Mouse (Mus musculus) Patski (cell line): ENCODE data around the gene Pcdh20. TPM values are rescaled to one million over a fixed set of nuclear protein-coding genes. Genes with fewer than 3 reads are reported as not detected.

Experiments used
- ATAC-seq: fragments of 100-300 bp; one replicate; pipeline ENCODE4 v1.8.0; 2021
- CTCF ChIA-PET: fragments of 350-600 bp; sonication (Branson Sonifier 250); formaldehyde crosslinking; loops from one replicate; lab custom pipeline; 2022; ENCODE audit warnings: inconsistent platforms; lab: Charles Lee
- POLR2A ChIA-PET: fragments of 350-600 bp; sonication (Branson Sonifier 250); formaldehyde crosslinking; loops from one replicate; lab custom pipeline; 2022; ENCODE audit warnings: antibody characterized with exemption, inconsistent platforms; lab: Charles Lee
- DNase-seq: peaks from one replicate; pipeline ENCODE4 v3.0.0-alpha.2; 2011; ENCODE audit warnings: low read depth, low spot score
- H3K27me3 ChIP-seq: fragments of 371-371 bp; one replicate; pipeline ENCODE4 v1.5.1; 2021
- CTCF ChIP-seq: fragments of 100-300 bp; IDR thresholded peaks from one replicate; pipeline ENCODE4 v1.5.1; 2021
- in situ Hi-C: fragments of 300-500 bp; cut with MboI; formaldehyde crosslinking; loops from 3 replicates; pipeline ENCODE4 v1.11.1; 2018; ENCODE audit warnings: low pct_unique_long_range_greater_than_20kb, mixed read lengths
- polyA plus RNA-seq: library from polyadenylated mRNA; unstranded; gene quantifications from one replicate; pipeline ENCODE4 v1.2.3, GENCODE M21; 2021

The Pcdh20 gene
- polyA plus RNA-seq: not detected

GRCm38 (mm10) chr14:88470495-88471434 lies at the start of gene Pcdh20:
Pcdh20 (minus strand) TSS chr14:88471396.
- POLR2A ChIA-PET: interaction anchor here (0.7 kb wide), 1 partner anchor 51 kb away, joined by 4 read pairs; no protein-coding TSS in a partner anchor
- CTCF ChIA-PET: no interaction called here
- no peak for TF ChIP-seq CTCF
- H3K27me3 ChIP-seq: peaks cover 33% of the 10 kb centered on the region
- no peak for DNase-seq
- in situ Hi-C loops: loop anchor here (25.0 kb wide), 1 partner anchor 1008 kb away; no protein-coding TSS in a partner anchor
- no peak for ATAC-seq

GRCm38 (mm10) chr14:88479909-88480308 lies 8.7 kb upstream of the Pcdh20 start:
- TF ChIP-seq CTCF: peak; percentile 31
- in situ Hi-C loops: no loop called here
- DNase-seq (no peak), ATAC-seq (no peak)
- H3K27me3 ChIP-seq: peaks cover 8% of the 10 kb centered on the region
- POLR2A ChIA-PET: interaction anchor here (0.6 kb wide), 1 partner anchor 193 kb away, joined by 3 read pairs; no protein-coding TSS in a partner anchor
- CTCF ChIA-PET: interaction anchor here (1.1 kb wide), 1 partner anchor 13 kb away, joined by 3 read pairs; no protein-coding TSS in a partner anchor

- TF ChIP-seq CTCF: no peak
- in situ Hi-C loops: loop anchor here (25.0 kb wide), 1 partner anchor 1008 kb away; no protein-coding TSS in a partner anchor
- peaks cover 41% of the 10 kb centered on the region for H3K27me3 ChIP-seq
- ATAC-seq (no peak), DNase-seq (no peak)
- ChIA-PET CTCF (interaction anchor here (0.6 kb wide), 1 partner anchor 43 kb away, joined by 3 read pairs; no protein-coding TSS in a partner anchor), POLR2A (no interaction called here)
Measured at GRCm38 (mm10) chr14:88469956-88470355, 1.2 kb downstream of the Pcdh20 start.

GRCm38 (mm10) chr14:88469361-88469760 lies 1.8 kb downstream of the Pcdh20 start:
- POLR2A ChIA-PET: no interaction called here
- CTCF ChIA-PET: interaction anchor here (0.6 kb wide), 1 partner anchor 43 kb away, joined by 3 read pairs; no protein-coding TSS in a partner anchor
- ATAC-seq (no peak), DNase-seq (no peak)
- in situ Hi-C loops: loop anchor here (25.0 kb wide), 1 partner anchor 1007 kb away; no protein-coding TSS in a partner anchor
- TF ChIP-seq CTCF: no peak
- peaks cover 43% of the 10 kb centered on the region for H3K27me3 ChIP-seq

DNA sequence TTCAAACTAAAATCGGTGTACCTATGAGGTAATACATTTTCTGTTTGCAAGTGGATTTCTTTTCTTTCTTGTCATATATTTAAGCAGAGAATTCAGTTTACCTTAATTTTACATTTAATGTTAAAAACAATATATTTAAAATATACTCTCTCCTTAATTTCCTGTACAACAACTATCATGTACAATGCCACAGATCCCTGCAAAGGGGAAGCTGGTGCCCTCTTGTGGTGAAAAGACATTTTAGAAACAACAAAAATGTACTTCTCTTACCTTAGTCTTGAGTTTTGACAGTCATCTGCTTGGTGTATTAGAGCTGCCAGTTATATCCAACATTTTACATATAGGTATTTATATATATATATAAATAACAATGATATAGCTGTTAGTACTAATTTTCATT lies 4.8 kb downstream of the Pcdh20 start:
- ChIA-PET CTCF (interaction anchor here (1.2 to 1.5 kb wide), 4 partner anchors 10 to 82 kb away, joined by 3 to 5 read pairs (median 4); no protein-coding TSS in a partner anchor), POLR2A (no interaction called here)
- peak; percentile 39 for TF ChIP-seq CTCF
- no peak for DNase-seq
- peaks cover 37% of the 10 kb centered on the region for H3K27me3 ChIP-seq
- in situ Hi-C loops: loop anchor here (25.0 kb wide), 1 partner anchor 1004 kb away; no protein-coding TSS in a partner anchor
- ATAC-seq: no peak

- in situ Hi-C loops: loop anchor here (25.0 kb wide), 1 partner anchor 1002 kb away; no protein-coding TSS in a partner anchor
- DNase-seq (no peak), ATAC-seq (no peak)
- POLR2A ChIA-PET: no interaction called here
- CTCF ChIA-PET: no interaction called here
- H3K27me3 ChIP-seq: peaks cover 28% of the 10 kb centered on the region
- no peak for TF ChIP-seq CTCF
Measured at GRCm38 (mm10) chr14:88464356-88464755, 6.8 kb downstream of the Pcdh20 start.

- in situ Hi-C loops: loop anchor here (25.0 kb wide), 1 partner anchor 1001 kb away; no protein-coding TSS in a partner anchor
- H3K27me3 ChIP-seq: peaks cover 19% of the 10 kb centered on the region
- ChIA-PET POLR2A (no interaction called here), CTCF (no interaction called here)
- no peak for TF ChIP-seq CTCF
- DNase-seq (no peak), ATAC-seq (no peak)
Measured at GRCm38 (mm10) chr14:88463357-88463756, 7.8 kb downstream of the Pcdh20 start.

DNA sequence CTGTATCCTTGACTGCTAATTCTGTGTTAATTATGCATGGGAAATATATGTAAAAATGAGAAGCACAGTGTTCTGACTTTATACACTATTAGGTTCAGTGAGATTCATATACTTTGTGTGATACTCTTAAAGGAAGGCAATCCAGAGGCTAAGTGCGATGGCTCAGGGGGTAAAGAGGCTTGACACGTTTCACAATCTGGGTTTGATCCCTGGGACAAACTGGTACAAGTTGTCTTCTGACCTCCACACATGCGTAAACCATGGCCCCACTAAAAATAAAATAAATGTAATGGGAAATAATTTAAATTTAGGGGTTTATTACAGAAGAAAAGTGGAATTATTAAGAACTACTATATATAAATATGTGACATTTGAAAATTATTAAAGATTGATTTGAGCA lies 8.3 kb downstream of the Pcdh20 start:
- no peak for DNase-seq
- in situ Hi-C loops: loop anchor here (25.0 kb wide), 1 partner anchor 1001 kb away; no protein-coding TSS in a partner anchor
- CTCF ChIA-PET: no interaction called here
- H3K27me3 ChIP-seq: peaks cover 19% of the 10 kb centered on the region
- no peak for ATAC-seq
- no peak for TF ChIP-seq CTCF
- POLR2A ChIA-PET: no interaction called here

DNA sequence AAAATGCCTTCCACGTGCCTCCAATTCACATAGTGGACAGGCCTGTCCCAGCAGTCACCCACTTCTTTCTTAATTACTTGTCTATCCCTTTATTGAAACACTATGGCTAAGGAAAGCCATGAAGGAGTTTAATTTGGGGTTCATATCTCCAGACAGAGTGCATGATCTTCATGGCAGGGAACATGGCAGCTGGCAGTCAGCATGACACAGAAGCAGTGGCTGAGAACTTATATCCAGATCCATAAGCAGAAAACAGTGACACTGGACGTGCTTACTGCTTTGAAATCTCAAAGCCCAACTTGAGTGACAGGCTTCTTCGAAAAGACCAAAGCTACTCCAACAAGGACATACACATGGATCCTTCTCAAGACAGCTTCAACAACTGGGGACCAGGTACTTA lies 10.5 kb downstream of the Pcdh20 start:
- DNase-seq: no peak
- H3K27me3 ChIP-seq: peaks cover 14% of the 10 kb centered on the region
- POLR2A ChIA-PET: no interaction called here
- ATAC-seq: no peak
- in situ Hi-C loops: loop anchor here (25.0 kb wide), 1 partner anchor 998 kb away; no protein-coding TSS in a partner anchor
- CTCF ChIA-PET: no interaction called here
- no peak for TF ChIP-seq CTCF

GRCm38 (mm10) chr14:88443304-88443703 lies 27.9 kb downstream of the Pcdh20 start:
- in situ Hi-C loops: no loop called here
- POLR2A ChIA-PET: no interaction called here
- H3K27me3 ChIP-seq: no peaks in the 10 kb centered on the region
- no peak for TF ChIP-seq CTCF
- DNase-seq (no peak), ATAC-seq (no peak)
- CTCF ChIA-PET: no interaction called here
